In the genomic region with DNA sequence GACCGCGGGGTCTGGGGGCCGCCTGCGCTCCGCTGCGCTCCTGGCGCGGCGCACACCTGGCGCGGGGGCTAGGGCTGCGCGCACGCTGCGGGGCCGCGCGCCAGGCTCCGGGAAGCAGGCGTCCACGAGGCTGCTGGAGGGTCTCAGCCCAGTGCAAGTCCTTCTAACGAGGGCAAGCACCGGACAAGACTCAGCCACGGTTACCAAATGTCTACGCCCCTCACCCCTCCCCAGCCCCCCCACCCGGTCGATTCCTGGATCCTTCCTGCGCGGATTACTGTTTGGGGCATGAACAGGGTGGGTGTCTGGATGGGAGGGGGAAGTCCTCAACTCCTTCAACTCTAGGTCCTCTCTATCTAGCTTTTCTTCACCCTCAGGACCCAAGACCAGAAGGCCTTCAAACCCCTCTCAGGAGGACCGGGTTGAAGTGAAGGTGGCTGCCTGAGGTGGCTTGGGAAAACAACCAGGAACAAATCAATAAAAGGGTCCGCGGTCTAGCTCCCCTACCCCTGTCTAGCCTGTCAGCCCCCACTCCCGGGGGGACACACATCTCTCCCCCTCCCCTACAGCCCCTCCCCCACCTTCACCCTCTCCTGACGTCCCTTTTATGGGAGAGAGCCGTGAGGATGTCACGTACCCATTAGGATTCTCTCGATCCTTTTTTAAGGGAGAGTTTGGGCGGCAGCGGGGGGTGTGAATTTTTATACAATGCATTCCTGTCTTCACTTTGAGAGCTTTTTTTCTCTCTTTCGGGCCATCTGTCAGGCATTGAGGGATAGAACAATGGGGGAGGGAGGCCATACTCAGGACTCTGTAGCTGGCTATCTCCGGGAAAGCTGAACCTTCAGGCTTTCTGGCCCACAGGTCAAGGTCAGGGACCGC, we compare ENCODE assay signal across 8 mouse cellular contexts. TPM values are rescaled to one million over a fixed set of nuclear protein-coding genes. Genes with fewer than 3 reads are reported as not detected.
DNase-seq lines count a peak whose midpoint lies in the region; ATAC-seq lines count a peak whose summit lies in the region.

Prmt8 (minus strand) TSS at position 198 of the 882 bp plus-strand sequence.

- peaks cover 68% of the 10 kb centered on the region for H3K27me3 ChIP-seq in heart, embryonic 11.5 days (ENCODE audit: control insufficient read depth, insufficient read depth, low read length)
- peaks cover 7% of the 10 kb centered on the region for H3K27me3 ChIP-seq in hindbrain, embryonic 11.5 days (ENCODE audit: control insufficient read depth, insufficient read depth, low read length)
- peaks cover 87% of the 10 kb centered on the region for H3K27me3 ChIP-seq in limb, embryonic 12.5 days

- H3K9me3 ChIP-seq in heart, embryonic 11.5 days (replicated peaks; ENCODE audit: control insufficient read depth, low read length): no peaks in the 10 kb centered on the region
- no peaks in the 10 kb centered on the region for H3K9me3 ChIP-seq in hindbrain, embryonic 11.5 days (ENCODE audit: control insufficient read depth, low read length)
- no peaks in the 10 kb centered on the region for H3K9me3 ChIP-seq in limb, embryonic 12.5 days

- H3K9ac ChIP-seq in heart, embryonic 11.5 days (ENCODE audit: low read depth, low read length): peak within 1 kb of the TSS; percentile 39; the same call in 1 of the 2 replicates
- peak within 1 kb of the TSS; percentile 71 for H3K9ac ChIP-seq in hindbrain, embryonic 11.5 days (ENCODE audit: low read depth, low read length)
- no peak within 1 kb of the TSS for H3K9ac ChIP-seq in limb, embryonic 12.5 days (replicated peaks)

- H3K4me2 ChIP-seq in heart, embryonic 11.5 days: peak within 1 kb of the TSS; percentile 93
- peak within 1 kb of the TSS; percentile 88 for H3K4me2 ChIP-seq in hindbrain, embryonic 11.5 days (replicated peaks; ENCODE audit: low read depth, low read length)
- peak within 1 kb of the TSS; percentile 89 for H3K4me2 ChIP-seq in limb, embryonic 12.5 days

- peak within 1 kb of the TSS; percentile 60 for H3K4me3 ChIP-seq in heart, embryonic 11.5 days (ENCODE audit: low read depth, low read length)
- H3K4me3 ChIP-seq in hindbrain, embryonic 11.5 days (ENCODE audit: low read depth, low read length): peak within 1 kb of the TSS; percentile 61
- peak within 1 kb of the TSS; percentile 48 for H3K4me3 ChIP-seq in limb, embryonic 12.5 days (replicated peaks)

- no peak within 1 kb of the TSS for H3K27ac ChIP-seq in heart, embryonic 11.5 days (ENCODE audit: low read depth, low read length)
- H3K27ac ChIP-seq in hindbrain, embryonic 11.5 days (ENCODE audit: low read depth, low read length): peak within 1 kb of the TSS; percentile 91
- no peak within 1 kb of the TSS for H3K27ac ChIP-seq in limb, embryonic 12.5 days

- DNase-seq in heart, adult 9 months (ENCODE audit: low spot score in 2 of 2): no peak
- DNase-seq in cerebellum, adult 9-11 months: peak; percentile 36
- DNase-seq in hindbrain, embryonic 11.5 days (ENCODE audit: low spot score): peak; percentile 74
- peak; percentile 68 to 85 for DNase-seq in right cerebral cortex, postnatal 36 days (ENCODE audit: low spot score in 2 of 2)
- DNase-seq in kidney, adult 18-20 months: no peak

- no peaks in the 10 kb centered on the region for H3K36me3 ChIP-seq in heart, embryonic 11.5 days (ENCODE audit: control insufficient read depth, insufficient read depth, low read length)
- no peaks in the 10 kb centered on the region for H3K36me3 ChIP-seq in hindbrain, embryonic 11.5 days (ENCODE audit: control insufficient read depth, insufficient read depth, low read length)
- no peaks in the 10 kb centered on the region for H3K36me3 ChIP-seq in limb, embryonic 12.5 days

- no peak for ATAC-seq in heart, embryonic 11.5 days (replicated peaks; ENCODE audit: insufficient number of reproducible peaks, low FRiP score, low TSS enrichment)
- ATAC-seq in hindbrain, embryonic 11.5 days (ENCODE audit: low FRiP score): peak; percentile 70
- no peak for ATAC-seq in limb, embryonic 12.5 days (ENCODE audit: insufficient number of reproducible peaks, insufficient read depth, low FRiP score, low TSS enrichment, low read depth)
- no peak for ATAC-seq in monocyte, adult 5-6 weeks (replicated peaks; ENCODE audit: insufficient number of reproducible peaks, low FRiP score, low TSS enrichment, poor library complexity, severe bottlenecking)

- peaks cover 21% of the 10 kb centered on the region for H3K4me1 ChIP-seq in heart, embryonic 11.5 days (ENCODE audit: control insufficient read depth, insufficient read depth, low read length)
- H3K4me1 ChIP-seq in hindbrain, embryonic 11.5 days (replicated peaks; ENCODE audit: control insufficient read depth, insufficient read depth, low read length): no peaks in the 10 kb centered on the region; the same call in 1 of the 2 replicates
- H3K4me1 ChIP-seq in limb, embryonic 12.5 days (replicated peaks): peaks cover 38% of the 10 kb centered on the region

- under 1% methylated on average over 42 of the region's 42 CpGs for WGBS in heart, embryonic 11.5 days (ENCODE audit: insufficient replicate concordance)
- WGBS in hindbrain, embryonic 11.5 days: under 1% methylated on average over 23 of the region's 42 CpGs
- 1% methylated on average over 41 of the region's 42 CpGs for WGBS in limb, embryonic 12.5 days

RNA-seq across cellular contexts. Expression of gene Prmt8, which starts in this region (rescaled TPM):
- polyA plus RNA-seq in heart, embryonic 11.5 days (2014; fragmentation: Nextera tagmentation; extraction: Ambion mirVana): 1.4 and 1.7 TPM in 2 replicates
- polyA plus RNA-seq in hindbrain, embryonic 11.5 days (2014; fragmentation: Nextera tagmentation; extraction: Ambion mirVana): 44.6 and 46.3 TPM in 2 replicates
- 0.08 and 0.26 TPM in 2 replicates for polyA plus RNA-seq in limb, embryonic 12.5 days (2016; fragmentation: Nextera tagmentation; extraction: Ambion mirVana)
- not detected in 3 replicates for total RNA-seq in monocyte, adult 5-6 weeks (2017)

Comparison
In these comparisons a context has a peak if more than half of its experiments do, and no peak if none do; other contexts are left out.
1. RNA of gene Prmt8 (polyA plus RNA-seq): 44.6 to 46.3 TPM in hindbrain, embryonic 11.5 days; 1.4 to 1.7 TPM in heart, embryonic 11.5 days and 0.08 to 0.26 TPM in limb, embryonic 12.5 days; every median in the first group is over 10 times any median in the second.
2. DNase-seq: peak in cerebellum, adult 9-11 months (single experiment), hindbrain, embryonic 11.5 days (single experiment) and right cerebral cortex, postnatal 36 days (2 of 2); none in heart, adult 9 months (0 of 2) and kidney, adult 18-20 months (single experiment).
3. Peak in every context shown above with its lines, with median percentiles within 50 percentile points of each other: H3K4me2 ChIP-seq and H3K4me3 ChIP-seq.